Comparison of ENCODE assay signal across 20 mouse cellular contexts in the genomic region with DNA sequence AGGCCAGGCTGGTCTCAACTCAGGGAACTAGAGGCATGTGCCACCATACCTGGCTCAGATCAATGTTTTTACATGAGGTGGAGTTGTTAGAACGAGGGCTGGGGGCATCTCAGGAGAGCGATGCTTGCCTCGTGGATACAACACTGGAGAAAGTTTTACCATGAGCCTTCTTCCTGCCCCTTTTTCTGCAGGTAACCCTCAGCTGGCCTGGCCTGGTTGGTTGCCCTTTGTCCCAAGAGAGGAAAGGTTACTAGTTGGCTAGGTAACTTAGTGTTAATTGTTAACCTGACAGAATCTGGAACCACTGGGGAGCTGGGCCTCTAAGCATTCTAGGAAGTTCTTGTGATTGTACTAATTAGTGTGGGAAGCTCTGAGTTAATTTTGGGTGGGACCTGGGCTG.
DNase-seq lines count a peak whose midpoint lies in the region; ATAC-seq lines count a peak whose summit lies in the region.
"Had no signal": no experiment of that assay in that cellular context is flagged by ENCODE, and none has a peak within 500 bp of the region (broad histone marks: within the 10 kb centered on the region; RNA-seq: fewer than 3 reads in every experiment).

No protein-coding gene starts in this region.

- 73% methylated on average over 3 of the region's 3 CpGs for WGBS in kidney, embryonic 16.5 days
- WGBS in liver, embryonic 12.5 days (ENCODE audit: insufficient replicate concordance), result 52% methylated on average over 3 of the region's 3 CpGs

- no peaks in the 10 kb centered on the region for H3K9me3 ChIP-seq in kidney, embryonic 16.5 days (ENCODE audit: low read length)
- H3K9me3 ChIP-seq in liver, embryonic 12.5 days (replicated peaks), result no peaks in the 10 kb centered on the region
- H3K9me3 ChIP-seq: forebrain, embryonic 13.5 days; hindbrain, embryonic 15.5 days; limb, embryonic 12.5 days; midbrain, embryonic 10.5 days had no signal

- peaks cover 27% of the 10 kb centered on the region for H3K4me1 ChIP-seq in kidney, embryonic 16.5 days (ENCODE audit: insufficient read depth, low read length)
- H3K4me1 ChIP-seq in liver, embryonic 12.5 days, result peaks cover 15% of the 10 kb centered on the region
- H3K4me1 ChIP-seq: forebrain, embryonic 13.5 days had no signal

- H3K36me3 ChIP-seq in kidney, embryonic 16.5 days (ENCODE audit: insufficient read depth, low read length), result no peaks in the 10 kb centered on the region
- no peaks in the 10 kb centered on the region for H3K36me3 ChIP-seq in liver, embryonic 12.5 days
- H3K36me3 ChIP-seq: hindbrain, embryonic 15.5 days; limb, embryonic 12.5 days; midbrain, embryonic 10.5 days had no signal

- H3K9ac ChIP-seq in kidney, embryonic 16.5 days (replicated peaks; ENCODE audit: low read length), result no peak overlapping the region
- H3K9ac ChIP-seq in liver, embryonic 12.5 days, result no peak overlapping the region
- H3K9ac ChIP-seq: forebrain, embryonic 13.5 days; hindbrain, embryonic 15.5 days; limb, embryonic 12.5 days; lung, embryonic 14.5 days had no signal

- ATAC-seq in kidney, embryonic 16.5 days (ENCODE audit: low FRiP score, low TSS enrichment), result peak; percentile 46
- no peak for ATAC-seq in liver, embryonic 12.5 days
- no peak for ATAC-seq in inflammation-experienced regulatory T-cells, adult 6 months
- ATAC-seq: forebrain, embryonic 13.5 days had no signal

- H3K4me2 ChIP-seq in kidney, embryonic 16.5 days (replicated peaks; ENCODE audit: low read depth, low read length), result no peak overlapping the region
- no peak overlapping the region for H3K4me2 ChIP-seq in liver, embryonic 12.5 days
- H3K4me2 ChIP-seq: forebrain, embryonic 13.5 days; hindbrain, embryonic 15.5 days; limb, embryonic 12.5 days; lung, embryonic 14.5 days had no signal

- peak overlapping the region; percentile 67 for H3K27ac ChIP-seq in kidney, embryonic 16.5 days (ENCODE audit: low read length)
- peak overlapping the region; percentile 58; the same call in 1 of the 2 replicates for H3K27ac ChIP-seq in liver, embryonic 12.5 days
- H3K27ac ChIP-seq: forebrain, embryonic 13.5 days; heart, adult 2 months; hindbrain, embryonic 15.5 days; limb, embryonic 12.5 days; macrophage; midbrain, embryonic 10.5 days had no signal

- DNase-seq in heart, adult 11 months, result peak; percentile 65
- no peak for DNase-seq in heart, postnatal 14 days
- peak; percentile 87 for DNase-seq in yolk sac, embryonic 10.5 days (ENCODE audit: low spot score)
- no peak for DNase-seq in ovary, postnatal 14 days (ENCODE audit: low spot score)
- DNase-seq in neural tube, embryonic 10.5 days (ENCODE audit: extremely low spot score, low spot score), result no peak
- DNase-seq: adrenal gland, adult 2 months; cerebellum, adult 2 months; gastrocnemius, postnatal 10 days; heart, adult 2 months; heart, postnatal 4 days; lung, embryonic 14.5 days; thymus, postnatal 14 days had no signal

- intact Hi-C loops in heart, postnatal 14 days (cut with DNase I), result no loop called here

- H3K4me3 ChIP-seq in kidney, embryonic 16.5 days (ENCODE audit: low read length), result no peak overlapping the region
- no peak overlapping the region for H3K4me3 ChIP-seq in liver, embryonic 12.5 days
- H3K4me3 ChIP-seq: forebrain, embryonic 13.5 days; heart, adult 2 months; hindbrain, embryonic 15.5 days; limb, embryonic 12.5 days; midbrain, embryonic 10.5 days had no signal

- H3K27me3 ChIP-seq in kidney, embryonic 16.5 days (ENCODE audit: insufficient read depth, low read length), result no peaks in the 10 kb centered on the region
- H3K27me3 ChIP-seq in liver, embryonic 12.5 days (replicated peaks), result peaks cover 13% of the 10 kb centered on the region
- H3K27me3 ChIP-seq: forebrain, embryonic 13.5 days; hindbrain, embryonic 15.5 days; limb, embryonic 12.5 days had no signal

Comparison
In these comparisons a context has a peak if more than half of its experiments do, and no peak if none do; other contexts are left out.
1. DNase-seq: peak in heart, adult 11 months (single experiment) and yolk sac, embryonic 10.5 days (single experiment); none in heart, postnatal 14 days (0 of 2), ovary, postnatal 14 days (single experiment) and neural tube, embryonic 10.5 days (single experiment).